Mouse (Mus musculus): Measurements from ENCODE around the gene Tpd52l2. TPM values are rescaled to one million over a fixed set of nuclear protein-coding genes. Genes with fewer than 3 reads are reported as not detected.

The Tpd52l2 gene
- polyA plus RNA-seq, 1 experiment from 2014 or later, result 173 TPM

DNA sequence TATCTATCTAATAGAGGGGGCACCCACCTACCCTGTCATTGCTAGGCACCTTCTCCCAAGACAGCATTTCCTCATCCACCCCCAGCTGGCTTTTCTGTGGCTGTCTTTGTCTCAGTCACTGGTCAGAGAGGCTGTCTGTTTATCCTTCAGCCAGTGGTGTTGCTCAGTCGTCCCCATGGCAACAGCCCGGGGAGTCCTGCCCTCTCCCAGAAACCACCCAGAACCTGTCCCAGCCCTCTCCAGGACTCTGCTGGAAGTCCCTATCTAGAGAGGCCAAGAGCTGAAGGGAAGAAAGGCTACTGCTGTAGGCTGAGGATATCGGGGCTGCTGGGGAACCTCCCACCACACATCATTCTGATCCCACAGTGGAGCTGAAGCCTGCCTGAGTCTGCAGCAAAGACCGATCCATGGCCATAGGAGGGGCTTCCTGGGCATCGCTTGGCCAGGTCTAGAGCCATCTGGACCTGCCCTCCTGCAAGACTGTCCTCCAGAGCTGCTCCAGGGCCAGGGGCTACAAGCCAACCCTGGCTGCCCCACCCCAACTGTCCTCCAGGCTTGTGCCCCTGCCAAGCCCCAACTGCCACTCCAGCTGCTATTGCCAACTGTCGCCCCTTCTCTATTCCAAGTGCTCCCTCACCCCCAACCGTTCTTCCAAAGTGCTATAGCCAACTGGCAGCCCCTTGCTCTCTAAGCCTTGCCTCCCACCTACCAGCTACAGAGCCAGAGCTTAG lies 33.8 kb upstream of the Tpd52l2 start:
- no peaks in the 10 kb centered on the region for H3K9me3 ChIP-seq (replicated peaks)
- no peaks in the 10 kb centered on the region for H3K36me3 ChIP-seq
- H3K4me1 ChIP-seq, result peaks cover 17% of the 10 kb centered on the region
- no peak overlapping the region for H3K9ac ChIP-seq
- 41% methylated on average over 7 of the region's 7 CpGs for WGBS
- ATAC-seq (ENCODE audit: insufficient number of reproducible peaks, low FRiP score, low TSS enrichment, low read depth), result no peak
- H3K4me2 ChIP-seq (replicated peaks), result no peak overlapping the region
- peaks cover 57% of the 10 kb centered on the region for H3K27me3 ChIP-seq
- no peak overlapping the region for H3K4me3 ChIP-seq (replicated peaks)
- no peak overlapping the region for H3K27ac ChIP-seq (replicated peaks)

DNA sequence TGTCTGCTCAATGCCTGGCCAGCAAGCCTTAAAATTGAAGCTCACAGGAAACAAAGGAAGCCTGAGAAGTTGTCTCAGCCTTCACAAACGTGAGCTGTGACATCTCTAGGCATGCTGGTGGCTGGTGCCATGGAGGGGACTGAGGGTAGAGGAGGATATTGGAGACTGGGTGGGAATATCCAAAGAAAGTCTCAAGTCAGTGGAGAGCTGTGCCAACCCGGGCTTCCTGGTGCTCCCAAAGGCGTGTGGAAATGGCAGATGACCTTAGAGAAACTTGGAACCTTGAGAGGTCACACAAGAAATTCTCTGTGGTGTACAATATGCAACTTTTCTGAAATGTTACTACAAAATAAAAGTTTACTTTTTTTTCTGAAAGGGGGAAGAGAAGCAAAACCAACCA lies 31.5 kb upstream of the Tpd52l2 start:
- Histone ChIP-seq H3K9me3 (replicated peaks) (no peaks in the 10 kb centered on the region), H3K4me2 (replicated peaks) (no peak overlapping the region), H3K27ac (replicated peaks) (no peak overlapping the region), H3K4me1 (peaks cover 1% of the 10 kb centered on the region), H3K36me3 (no peaks in the 10 kb centered on the region), H3K27me3 (peaks cover 36% of the 10 kb centered on the region), H3K4me3 (replicated peaks) (no peak overlapping the region), H3K9ac (no peak overlapping the region)
- WGBS, result 51% methylated on average over 3 of the region's 3 CpGs
- no peak for ATAC-seq (ENCODE audit: insufficient number of reproducible peaks, low FRiP score, low TSS enrichment, low read depth)

DNA sequence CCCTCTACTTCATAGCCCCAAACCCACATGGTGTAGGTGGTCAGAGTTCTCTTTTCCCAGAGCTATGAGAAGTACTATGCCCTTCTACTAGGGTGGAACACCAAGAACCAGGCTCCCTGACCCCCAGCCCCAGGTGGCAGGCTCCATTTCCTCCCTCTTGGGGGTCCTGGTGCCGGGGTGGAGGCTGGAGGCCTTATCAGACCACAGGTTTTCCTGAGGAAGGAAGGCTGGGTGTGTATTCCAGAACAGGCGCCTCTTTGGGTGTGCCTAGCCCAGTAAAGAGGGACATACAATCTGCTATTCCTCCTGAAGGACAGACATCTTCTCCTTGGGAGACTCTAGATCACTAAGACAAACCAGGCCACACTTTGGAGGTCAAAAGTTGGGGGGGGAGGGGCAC lies 26.7 kb upstream of the Tpd52l2 start:
- H3K9ac ChIP-seq, result no peak overlapping the region
- no peaks in the 10 kb centered on the region for H3K4me1 ChIP-seq
- H3K27me3 ChIP-seq, result no peaks in the 10 kb centered on the region
- no peak overlapping the region for H3K4me2 ChIP-seq (replicated peaks)
- H3K4me3 ChIP-seq (replicated peaks), result no peak overlapping the region
- H3K9me3 ChIP-seq (replicated peaks), result no peaks in the 10 kb centered on the region
- ATAC-seq (ENCODE audit: insufficient number of reproducible peaks, low FRiP score, low TSS enrichment, low read depth), result no peak
- 78% methylated on average over 2 of the region's 2 CpGs for WGBS
- H3K36me3 ChIP-seq, result no peaks in the 10 kb centered on the region
- no peak overlapping the region for H3K27ac ChIP-seq (replicated peaks)

DNA sequence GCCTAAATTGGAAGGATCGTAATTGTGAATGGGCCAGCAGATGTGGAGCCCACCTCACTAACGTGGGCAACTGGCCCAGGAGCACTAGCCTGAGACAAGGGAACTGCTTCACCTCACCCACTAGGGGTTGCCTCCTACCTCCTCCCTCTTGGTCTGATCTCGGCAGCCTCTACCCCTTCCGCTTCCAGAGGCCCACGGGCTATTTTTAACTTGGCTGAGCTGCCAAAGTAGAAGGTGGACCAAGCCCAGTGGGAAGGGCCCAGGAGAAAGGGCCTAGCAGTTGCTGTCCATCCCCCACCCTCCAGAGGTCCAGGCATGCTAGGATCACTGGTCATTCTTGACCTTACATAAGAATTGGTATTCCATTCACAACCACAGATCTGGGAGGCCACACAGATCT lies 25.7 kb upstream of the Tpd52l2 start:
- H3K27ac ChIP-seq (replicated peaks), result no peak overlapping the region
- ATAC-seq (ENCODE audit: insufficient number of reproducible peaks, low FRiP score, low TSS enrichment, low read depth), result peak; percentile 51

DNA sequence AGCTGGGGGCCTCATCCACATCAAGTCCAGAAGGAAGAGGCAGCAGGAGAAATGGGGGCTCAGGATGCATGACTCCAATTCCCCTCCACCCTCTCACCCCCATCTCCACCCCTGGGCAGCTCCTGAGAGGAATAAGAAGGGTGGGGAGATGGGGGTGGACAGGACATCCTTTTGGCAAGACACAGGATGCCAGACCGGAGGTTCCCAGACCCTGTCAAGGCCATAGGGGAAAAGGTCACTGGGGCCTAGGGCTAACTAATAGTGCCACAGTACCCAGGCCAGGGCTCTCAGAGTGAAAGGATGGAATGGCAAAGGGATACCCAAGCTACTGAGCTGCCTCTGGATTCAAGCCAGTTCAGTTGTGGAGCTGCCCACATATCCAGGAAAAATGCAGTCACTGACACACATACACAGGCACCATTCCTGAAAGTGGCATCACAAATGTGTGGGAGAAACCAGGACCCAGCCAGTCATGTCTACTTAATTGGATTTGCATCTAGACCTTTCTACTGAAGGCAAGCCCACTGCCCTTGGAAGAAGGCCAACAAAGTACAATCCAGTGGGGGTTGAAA lies 24.6 kb upstream of the Tpd52l2 start:
- 45% methylated on average over 1 of the region's 1 CpGs for WGBS
- Histone ChIP-seq H3K4me3 (replicated peaks) (no peak overlapping the region), H3K27me3 (no peaks in the 10 kb centered on the region), H3K36me3 (no peaks in the 10 kb centered on the region), H3K4me2 (replicated peaks) (no peak overlapping the region), H3K9ac (no peak overlapping the region), H3K4me1 (no peaks in the 10 kb centered on the region), H3K9me3 (replicated peaks) (no peaks in the 10 kb centered on the region), H3K27ac (replicated peaks) (no peak overlapping the region)
- ATAC-seq (ENCODE audit: insufficient number of reproducible peaks, low FRiP score, low TSS enrichment, low read depth), result no peak

More for the DNA sequence above, 25.7 kb upstream of the Tpd52l2 start:
- H3K9me3 ChIP-seq (replicated peaks), result no peaks in the 10 kb centered on the region
- H3K9ac ChIP-seq, result no peak overlapping the region
- H3K27me3 ChIP-seq, result no peaks in the 10 kb centered on the region
- H3K4me3 ChIP-seq (replicated peaks), result no peak overlapping the region
- H3K4me2 ChIP-seq (replicated peaks), result no peak overlapping the region
- 51% methylated on average over 5 of the region's 5 CpGs for WGBS
- no peaks in the 10 kb centered on the region for H3K36me3 ChIP-seq
- H3K4me1 ChIP-seq, result no peaks in the 10 kb centered on the region

DNA sequence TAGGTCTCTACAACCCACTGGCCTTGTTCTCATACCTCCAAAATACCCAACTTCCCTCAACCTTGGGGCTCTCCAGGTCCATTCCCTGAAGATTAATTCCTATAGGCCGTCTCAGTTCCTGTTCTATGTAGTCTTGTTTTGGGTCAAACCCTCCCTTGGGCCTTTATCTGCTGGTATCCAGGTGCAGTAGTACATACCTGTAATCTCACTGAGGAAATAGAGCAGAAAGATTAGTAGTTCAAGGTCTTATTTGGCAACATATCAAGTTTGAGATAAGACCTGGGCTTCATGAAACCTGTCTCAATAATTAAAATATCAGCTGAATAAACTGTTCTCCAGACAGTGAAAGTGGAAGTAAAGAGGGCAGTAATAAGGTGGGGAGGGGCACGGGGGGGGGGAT lies 13.8 kb upstream of the Tpd52l2 start:
- 48% methylated on average over 2 of the region's 2 CpGs for WGBS
- no peak overlapping the region for H3K4me2 ChIP-seq (replicated peaks)
- H3K27ac ChIP-seq (replicated peaks), result no peak overlapping the region
- no peak overlapping the region for H3K4me3 ChIP-seq (replicated peaks)
- H3K36me3 ChIP-seq, result no peaks in the 10 kb centered on the region
- no peak overlapping the region for H3K9ac ChIP-seq
- H3K9me3 ChIP-seq (replicated peaks), result no peaks in the 10 kb centered on the region
- H3K4me1 ChIP-seq, result no peaks in the 10 kb centered on the region
- H3K27me3 ChIP-seq, result no peaks in the 10 kb centered on the region
- ATAC-seq (ENCODE audit: insufficient number of reproducible peaks, low FRiP score, low TSS enrichment, low read depth), result no peak

DNA sequence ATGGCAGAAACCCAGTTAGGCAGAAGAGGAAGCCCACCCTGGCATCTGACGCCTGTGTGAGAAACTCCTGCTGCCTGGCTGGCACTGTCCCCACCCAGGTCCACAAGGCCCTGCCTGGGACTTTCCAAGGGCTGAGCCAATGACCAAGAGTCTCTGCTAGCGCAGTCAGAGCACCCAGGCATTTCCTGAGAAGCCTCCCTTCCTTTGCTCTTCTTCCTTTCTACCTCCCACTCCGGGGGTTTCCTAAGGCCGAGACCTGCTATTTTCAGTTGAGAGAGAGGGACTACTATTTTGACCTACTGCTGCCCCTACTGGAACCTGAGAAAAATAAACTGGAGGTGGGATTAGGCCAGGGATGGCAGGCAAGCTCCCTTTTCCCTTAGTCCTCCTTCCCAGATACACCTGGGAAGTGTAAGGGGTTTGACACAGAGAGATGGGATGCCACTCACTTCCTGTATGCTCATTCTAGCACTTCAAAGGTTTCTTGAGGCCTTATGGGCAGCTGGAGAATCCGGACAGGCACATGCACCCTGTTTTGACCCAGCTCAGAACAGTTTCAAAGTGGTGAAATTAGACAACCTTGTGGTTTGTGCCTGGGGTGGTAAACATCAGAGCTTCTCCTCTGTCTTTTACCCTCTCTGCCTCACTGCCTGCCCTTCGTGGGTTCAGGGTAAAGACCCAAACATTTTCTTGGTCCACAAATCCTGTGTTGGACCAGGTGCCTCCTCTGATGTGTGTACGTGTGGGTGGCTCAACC lies 13.2 kb upstream of the Tpd52l2 start:
- no peak overlapping the region for H3K4me2 ChIP-seq (replicated peaks)
- no peaks in the 10 kb centered on the region for H3K4me1 ChIP-seq

DNA sequence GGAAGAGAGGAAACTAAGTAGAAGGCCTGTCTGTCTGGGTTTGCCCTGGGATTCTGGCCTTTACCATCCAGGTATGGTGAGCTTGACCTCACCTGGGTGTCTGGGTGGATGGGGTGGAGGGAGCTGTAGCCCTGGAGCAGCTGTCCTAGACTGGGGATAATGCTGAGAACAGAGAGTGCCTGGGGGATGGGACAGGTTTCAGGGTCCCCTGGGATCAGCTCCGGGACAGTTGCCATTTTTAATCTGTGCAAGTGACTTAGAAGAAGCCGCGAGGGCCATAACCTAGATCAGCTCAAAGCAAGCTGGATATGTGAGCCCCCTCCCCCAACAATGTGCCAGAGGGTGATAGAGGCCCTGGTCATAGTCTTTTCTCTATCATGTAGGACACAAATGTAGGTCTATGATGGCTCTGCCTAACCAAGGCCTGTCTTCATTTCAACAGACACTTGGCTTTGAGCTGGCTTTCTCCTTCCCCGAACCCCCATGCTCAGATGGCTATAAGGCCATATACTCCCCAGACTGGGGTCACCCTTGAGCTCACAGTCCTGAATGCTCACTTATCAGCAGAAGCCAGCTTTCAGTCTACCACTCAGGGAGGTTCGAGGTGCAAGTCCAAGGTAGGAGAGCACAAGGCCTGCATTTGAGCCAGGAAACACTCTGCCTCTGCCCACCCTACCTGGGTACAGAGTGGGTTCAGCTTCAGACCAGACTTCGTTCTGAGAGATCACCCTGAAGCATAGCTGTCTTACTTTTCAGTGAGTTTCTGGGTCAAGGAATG lies 12.3 kb upstream of the Tpd52l2 start:
- no peaks in the 10 kb centered on the region for H3K9me3 ChIP-seq (replicated peaks)
- WGBS, result 74% methylated on average over 6 of the region's 6 CpGs
- H3K36me3 ChIP-seq, result no peaks in the 10 kb centered on the region
- no peak overlapping the region for H3K4me2 ChIP-seq (replicated peaks)
- no peaks in the 10 kb centered on the region for H3K4me1 ChIP-seq
- H3K9ac ChIP-seq, result no peak overlapping the region
- no peak overlapping the region for H3K4me3 ChIP-seq (replicated peaks)
- ATAC-seq (ENCODE audit: insufficient number of reproducible peaks, low FRiP score, low TSS enrichment, low read depth), result no peak
- no peak overlapping the region for H3K27ac ChIP-seq (replicated peaks)
- H3K27me3 ChIP-seq, result no peaks in the 10 kb centered on the region

More for the DNA sequence above, 13.2 kb upstream of the Tpd52l2 start:
- 33% methylated on average over 7 of the region's 7 CpGs for WGBS
- no peak for ATAC-seq (ENCODE audit: insufficient number of reproducible peaks, low FRiP score, low TSS enrichment, low read depth)
- H3K9ac ChIP-seq, result no peak overlapping the region
- no peak overlapping the region for H3K27ac ChIP-seq (replicated peaks)
- no peaks in the 10 kb centered on the region for H3K9me3 ChIP-seq (replicated peaks)
- H3K4me3 ChIP-seq (replicated peaks), result no peak overlapping the region
- no peaks in the 10 kb centered on the region for H3K27me3 ChIP-seq
- no peaks in the 10 kb centered on the region for H3K36me3 ChIP-seq

DNA sequence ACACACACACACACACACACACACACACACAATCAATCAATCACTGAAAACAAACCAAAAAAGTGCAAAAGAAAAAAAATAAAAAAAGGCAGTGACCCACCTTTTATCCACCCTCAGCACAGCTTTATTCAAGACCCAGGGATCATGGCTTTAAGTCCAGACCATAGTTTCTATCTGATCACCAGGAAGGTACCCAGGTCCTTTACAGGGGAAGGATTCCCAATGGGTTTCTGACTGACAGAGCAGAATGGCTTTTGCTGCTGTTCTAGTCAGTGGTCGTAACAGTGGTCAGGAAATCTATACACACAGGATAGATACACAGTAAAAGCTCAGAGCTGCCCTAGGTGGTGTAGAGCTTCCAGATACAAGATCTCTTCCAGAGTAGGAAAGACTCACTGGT lies 11.2 kb upstream of the Tpd52l2 start:
- H3K27me3 ChIP-seq, result no peaks in the 10 kb centered on the region
- H3K4me1 ChIP-seq, result no peaks in the 10 kb centered on the region
- H3K4me2 ChIP-seq (replicated peaks), result no peak overlapping the region
- no peaks in the 10 kb centered on the region for H3K9me3 ChIP-seq (replicated peaks)
- H3K27ac ChIP-seq (replicated peaks), result no peak overlapping the region
- ATAC-seq (ENCODE audit: insufficient number of reproducible peaks, low FRiP score, low TSS enrichment, low read depth), result no peak
- 13% methylated on average over 1 of the region's 1 CpGs for WGBS
- H3K36me3 ChIP-seq, result no peaks in the 10 kb centered on the region
- H3K4me3 ChIP-seq (replicated peaks), result no peak overlapping the region
- no peak overlapping the region for H3K9ac ChIP-seq

DNA sequence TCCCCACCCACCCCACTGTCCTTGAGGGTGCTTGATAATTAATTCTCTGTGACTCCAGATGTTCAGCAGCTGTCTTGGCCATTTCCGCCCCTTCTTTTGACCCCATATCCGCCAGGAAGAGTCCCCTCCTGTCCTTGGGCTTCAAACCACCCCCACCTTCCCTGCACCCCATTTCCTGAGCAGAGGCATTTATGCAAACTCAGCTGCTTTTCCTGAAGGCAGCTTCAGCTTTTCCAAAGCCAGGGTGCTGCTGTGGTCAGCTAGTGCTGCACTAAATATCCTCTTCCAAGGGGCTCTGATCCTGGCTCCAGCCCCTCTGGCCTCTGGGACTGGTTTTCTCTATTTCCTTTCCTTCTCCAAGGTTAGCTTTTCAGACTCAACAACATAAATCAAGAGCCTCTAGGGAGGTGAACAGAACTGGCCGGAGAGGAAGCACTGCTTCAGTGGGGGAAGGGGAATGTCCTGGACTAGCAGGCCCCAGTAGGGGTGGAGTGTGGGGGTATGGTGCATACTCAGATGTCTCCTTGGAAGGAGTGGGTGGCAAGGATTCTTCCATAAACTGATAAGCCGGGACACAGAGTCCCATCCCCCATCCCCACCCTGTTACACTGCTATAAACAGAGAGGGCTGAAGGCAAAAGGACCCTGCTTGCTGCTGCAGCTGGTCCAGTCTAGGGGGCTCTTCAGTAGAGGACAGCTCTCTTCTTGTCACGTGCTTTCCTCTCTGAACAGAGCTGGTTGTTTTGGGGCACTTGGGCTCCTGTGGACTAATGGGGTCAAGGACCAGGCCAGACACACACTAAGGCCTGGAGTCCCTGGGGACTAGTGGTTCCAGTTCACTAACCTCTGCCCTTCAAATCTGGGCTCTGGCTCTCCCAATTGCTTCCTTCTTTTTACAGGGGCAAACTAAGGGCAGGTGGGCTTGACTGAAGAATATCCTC lies 9.3 kb upstream of the Tpd52l2 start:
- Histone ChIP-seq H3K36me3 (no peaks in the 10 kb centered on the region), H3K4me2 (replicated peaks) (no peak overlapping the region), H3K9me3 (replicated peaks) (no peaks in the 10 kb centered on the region), H3K27ac (replicated peaks) (0 out of 2 replicates have a peak overlapping the region, but pooled peaks have one; percentile 39), H3K27me3 (no peaks in the 10 kb centered on the region), H3K4me1 (no peaks in the 10 kb centered on the region), H3K9ac (no peak overlapping the region), H3K4me3 (replicated peaks) (no peak overlapping the region)
- WGBS, result 23% methylated on average over 5 of the region's 5 CpGs
- peak; percentile 29; the same call in 1 of the 2 replicates for ATAC-seq (ENCODE audit: insufficient number of reproducible peaks, low FRiP score, low TSS enrichment, low read depth)
